Mouse (Mus musculus): ENCODE results near the gene Sv2b.

- TF ChIP-seq CTCF (IDR thresholded peaks at IDR 0.05; ENCODE audit: borderline replicate concordance, extremely low read depth, insufficient read depth, insufficient read length) (no peak), POLR2A (IDR thresholded peaks at IDR 0.05; ENCODE audit: borderline replicate concordance, extremely low read depth, insufficient read depth, insufficient read length, poor library complexity, severe bottlenecking) (no peak)
These were observed 167.0 kb downstream of the Sv2b start for GRCm38 (mm10) chr7:75141919-75142700.
